Mouse (Mus musculus) embryonic facial prominence, embryonic 10.5 days (tissue): ENCODE results near the gene Slc22a21. TPM values are rescaled to one million over a fixed set of nuclear protein-coding genes. Genes with fewer than 3 reads are reported as not detected.

ENCODE experiments used
- DNase-seq: peaks from one replicate; pipeline ENCODE4 v3.0.0-alpha.2; 2017; ENCODE audit warnings: low spot score
- H3K27ac ChIP-seq: fragments of 300-500 bp; sonication (generic); replicated peaks from 2 replicates; pipeline ENCODE4 v1.5.1; 2016; ENCODE audit warnings: mild to moderate bottlenecking
- H3K27me3 ChIP-seq: fragments of 300-500 bp; sonication (generic); replicated peaks from 2 replicates; pipeline ENCODE4 v1.6.1; 2016; ENCODE audit warnings: low read depth, mild to moderate bottlenecking; ENCODE audit not compliant: poor library complexity, severe bottlenecking
- H3K36me3 ChIP-seq: fragments of 300-500 bp; sonication (generic); replicated peaks from 2 replicates; pipeline ENCODE4 v1.6.1; 2016; ENCODE audit warnings: mild to moderate bottlenecking, moderate library complexity
- H3K4me1 ChIP-seq: fragments of 300-500 bp; sonication (generic); 2 replicates; pipeline ENCODE4 v1.6.1; 2016
- H3K4me3 ChIP-seq: fragments of 300-500 bp; sonication (generic); 2 replicates; pipeline ENCODE4 v1.5.1; 2016; ENCODE audit warnings: mild to moderate bottlenecking, moderate library complexity
- H3K9me3 ChIP-seq: fragments of 300-500 bp; sonication (generic); 2 replicates; pipeline ENCODE4 v1.6.1; 2016; ENCODE audit warnings: mild to moderate bottlenecking
- WGBS: fragments of 180-500 bp; shearing (Covaris S2); methylation state at CpG from one replicate; pipeline ENCODE4 v1.1.7; 2016; 5-methylcytosine and 5-hydroxymethylcytosine counted together
- polyA plus RNA-seq: library from polyadenylated mRNA; unstranded; fragments of >200 nt; fragmentation: Nextera tagmentation; extraction: Ambion mirVana; gene quantifications from 2 replicates; pipeline ENCODE4 v1.2.1, GENCODE M21; 2016

Slc22a21 gene
- polyA plus RNA-seq, 1 experiment from 2014 or later: 2.6 TPM

DNA sequence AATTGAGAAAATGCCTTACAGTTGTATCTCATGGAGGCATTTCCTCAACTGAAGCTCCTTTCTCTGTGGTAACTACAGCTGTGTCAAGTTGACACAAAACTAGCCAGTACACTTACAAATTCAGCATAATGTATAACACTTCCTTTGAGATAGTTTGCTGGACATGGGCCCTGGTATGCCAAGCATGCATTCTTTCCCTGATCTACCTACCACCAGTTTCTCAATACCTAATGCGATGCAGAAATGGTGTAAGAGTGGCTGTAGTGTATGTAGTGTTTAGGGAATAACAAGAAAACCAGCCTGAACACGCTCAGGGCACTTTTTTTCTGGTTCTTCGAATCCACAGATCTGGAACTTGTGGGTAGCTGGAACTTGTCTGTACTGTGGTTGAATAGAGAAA is 51.5 kb downstream of the Slc22a21 start:
- Histone ChIP-seq H3K9me3 (no peaks in the 10 kb centered on the region), H3K4me1 (no peaks in the 10 kb centered on the region), H3K27ac (no peak overlapping the region), H3K4me3 (no peak overlapping the region), H3K27me3 (no peaks in the 10 kb centered on the region), H3K36me3 (no peaks in the 10 kb centered on the region)
- DNase-seq: no peak
- WGBS: 83% methylated on average over 3 of the region's 3 CpGs

DNA sequence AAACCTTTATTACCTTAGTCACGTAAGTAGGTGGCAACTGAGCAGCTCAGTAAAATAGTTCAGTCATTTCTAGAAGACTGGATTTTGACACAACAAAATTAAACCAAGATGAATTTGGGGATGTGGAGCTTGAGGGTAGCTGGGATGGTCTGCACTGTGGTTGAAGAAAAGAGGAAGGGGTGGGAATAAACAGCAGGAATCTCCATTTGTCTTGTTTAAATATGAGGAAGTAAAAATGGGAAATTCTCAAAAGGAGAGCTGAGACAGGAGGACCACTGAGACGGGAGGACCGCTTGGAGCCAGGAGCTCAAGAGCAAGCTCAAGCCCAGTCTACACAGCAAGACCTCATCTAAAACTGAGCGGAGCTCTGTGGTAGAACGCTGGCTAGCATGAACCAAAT is 53.8 kb downstream of the Slc22a21 start:
- Histone ChIP-seq H3K27ac (no peak overlapping the region), H3K9me3 (no peaks in the 10 kb centered on the region), H3K4me3 (no peak overlapping the region), H3K27me3 (no peaks in the 10 kb centered on the region), H3K36me3 (no peaks in the 10 kb centered on the region), H3K4me1 (no peaks in the 10 kb centered on the region)
- WGBS: 94% methylated on average over 5 of the region's 5 CpGs
- DNase-seq: no peak

- Histone ChIP-seq H3K4me3 (no peak overlapping the region), H3K9me3 (no peaks in the 10 kb centered on the region), H3K36me3 (no peaks in the 10 kb centered on the region), H3K4me1 (no peaks in the 10 kb centered on the region), H3K27ac (no peak overlapping the region), H3K27me3 (no peaks in the 10 kb centered on the region)
- no peak for DNase-seq
- 94% methylated on average over 4 of the region's 4 CpGs for WGBS
These were observed 61.3 kb downstream of the Slc22a21 start for GRCm38 (mm10) chr11:53918851-53919250.

DNA sequence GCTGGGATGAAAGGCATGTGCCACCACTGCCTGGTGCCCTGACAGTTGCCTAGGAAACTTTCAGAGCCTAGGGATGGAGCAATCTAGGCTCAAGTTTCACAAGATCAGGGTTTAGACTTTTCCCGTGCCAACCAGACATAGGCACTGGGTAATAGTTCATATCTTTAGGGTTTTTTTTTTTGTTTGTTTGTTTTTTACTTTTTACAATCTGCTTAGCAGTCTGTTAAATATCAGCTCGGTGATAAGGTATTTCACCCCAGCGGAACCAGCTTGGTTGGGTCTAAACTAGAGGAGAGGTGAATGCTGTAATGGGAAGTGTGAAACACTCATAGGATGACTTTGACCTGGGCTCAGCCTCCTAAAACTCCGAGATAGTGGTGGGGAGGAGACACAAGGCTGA is 69.1 kb downstream of the Slc22a21 start:
- DNase-seq: no peak
- no peak overlapping the region for H3K27ac ChIP-seq
- H3K9me3 ChIP-seq: no peaks in the 10 kb centered on the region
- H3K4me1 ChIP-seq: no peaks in the 10 kb centered on the region
- whole genome bisulfite sequencing: 78% methylated on average over 4 of the region's 4 CpGs
- H3K4me3 ChIP-seq: no peak overlapping the region
- no peaks in the 10 kb centered on the region for H3K27me3 ChIP-seq
- H3K36me3 ChIP-seq: no peaks in the 10 kb centered on the region

GRCm38 (mm10) chr11:53908686-53909085 is 71.4 kb downstream of the Slc22a21 start:
- no peak overlapping the region for H3K4me3 ChIP-seq
- no peaks in the 10 kb centered on the region for H3K27me3 ChIP-seq
- H3K36me3 ChIP-seq: no peaks in the 10 kb centered on the region
- H3K27ac ChIP-seq: no peak overlapping the region
- no peaks in the 10 kb centered on the region for H3K9me3 ChIP-seq
- H3K4me1 ChIP-seq: peaks cover 13% of the 10 kb centered on the region
- no peak for DNase-seq
- 94% methylated on average over 8 of the region's 8 CpGs for WGBS

DNA sequence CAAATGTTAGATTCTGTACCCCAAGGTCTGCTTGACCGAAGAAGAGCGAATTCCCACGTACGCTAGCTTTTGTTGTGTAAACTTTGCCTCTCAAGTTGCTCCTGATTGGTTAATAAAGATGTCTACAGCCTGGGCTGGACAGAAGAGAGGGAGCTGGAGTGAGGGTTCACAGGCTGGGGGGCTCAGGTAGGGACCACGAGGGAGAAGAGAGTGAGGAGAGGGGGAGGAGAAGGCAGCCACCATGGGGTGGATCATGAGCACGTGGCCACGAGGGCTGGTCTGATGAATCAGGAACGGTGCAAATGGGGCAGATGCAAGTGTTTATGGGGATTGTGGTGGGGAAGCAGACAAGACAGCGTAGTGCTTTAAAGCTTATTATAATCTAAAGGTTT is 75.6 kb downstream of the Slc22a21 start:
- DNase-seq: no peak
- Histone ChIP-seq H3K27ac (peak overlapping the region; percentile 45), H3K27me3 (no peaks in the 10 kb centered on the region), H3K4me1 (peaks cover 20% of the 10 kb centered on the region), H3K4me3 (no peak overlapping the region), H3K36me3 (no peaks in the 10 kb centered on the region), H3K9me3 (no peaks in the 10 kb centered on the region)
- WGBS: 79% methylated on average over 9 of the region's 9 CpGs

DNA sequence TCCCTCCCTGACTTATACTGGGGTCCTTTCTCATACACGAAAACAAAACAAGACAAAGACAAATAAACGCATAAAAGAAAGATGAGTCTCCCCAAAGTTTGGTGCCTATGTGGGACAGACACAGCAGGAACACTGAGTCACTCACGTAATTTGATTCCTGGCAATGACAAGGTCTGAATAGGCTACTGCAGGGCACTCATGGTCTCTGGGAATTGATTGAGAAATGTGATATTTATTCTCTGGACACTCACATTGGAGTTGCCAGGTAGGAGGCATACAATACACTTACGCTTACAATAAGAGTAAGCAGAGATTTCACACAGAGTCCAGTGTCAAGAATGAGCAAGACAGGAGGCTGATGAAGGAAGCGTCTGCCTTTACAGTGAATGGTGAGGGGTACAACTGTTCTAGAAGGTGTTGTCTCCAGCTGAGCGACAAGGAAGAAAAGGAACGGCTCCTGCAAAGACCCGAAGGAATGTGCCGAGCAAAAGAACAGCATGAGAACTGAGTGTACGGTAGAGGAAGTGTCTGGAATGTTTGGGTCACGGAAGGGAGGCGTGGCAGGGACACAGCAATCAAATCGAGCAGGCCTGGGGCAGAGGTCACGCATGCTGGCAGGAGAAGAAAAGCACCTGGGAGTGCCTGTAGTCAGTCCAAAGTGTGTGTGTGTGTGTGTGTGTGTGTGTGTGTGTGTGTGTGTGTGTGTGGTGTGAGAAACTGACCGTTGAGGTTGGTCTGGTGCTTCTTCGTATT is 76.2 kb downstream of the Slc22a21 start:
- Histone ChIP-seq H3K9me3 (no peaks in the 10 kb centered on the region), H3K27me3 (no peaks in the 10 kb centered on the region), H3K36me3 (no peaks in the 10 kb centered on the region), H3K4me3 (no peak overlapping the region), H3K4me1 (peaks cover 20% of the 10 kb centered on the region), H3K27ac (peak overlapping the region; percentile 45)
- 42% methylated on average over 16 of the region's 16 CpGs for WGBS
- DNase-seq: peak; percentile 77

DNA sequence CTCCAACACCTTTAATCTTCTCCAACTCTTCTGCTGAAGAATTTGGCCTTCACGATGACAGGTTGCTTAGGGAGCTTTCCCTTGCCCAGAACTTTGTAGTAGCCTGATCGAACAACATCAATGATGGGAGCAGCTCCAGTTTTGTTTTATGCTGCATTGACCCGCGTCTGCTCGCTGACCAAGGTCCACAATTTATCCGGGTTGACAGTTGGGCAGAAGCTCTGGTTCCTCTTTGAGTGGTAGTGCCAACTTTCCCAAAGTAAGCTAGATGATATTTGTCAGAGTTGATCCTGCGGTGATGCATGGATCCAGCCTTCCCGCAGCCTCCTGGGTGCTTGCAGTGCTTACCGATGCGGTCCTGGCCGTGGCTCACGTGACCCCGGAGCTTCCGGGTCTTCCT is 77.4 kb downstream of the Slc22a21 start:
- H3K36me3 ChIP-seq: no peaks in the 10 kb centered on the region
- DNase-seq: no peak
- H3K27ac ChIP-seq: no peak overlapping the region
- H3K9me3 ChIP-seq: no peaks in the 10 kb centered on the region
- H3K4me1 ChIP-seq: peaks cover 20% of the 10 kb centered on the region
- H3K4me3 ChIP-seq: no peak overlapping the region
- 92% methylated on average over 14 of the region's 14 CpGs for WGBS
- no peaks in the 10 kb centered on the region for H3K27me3 ChIP-seq

GRCm38 (mm10) chr11:53900991-53901390 is 79.1 kb downstream of the Slc22a21 start:
- H3K36me3 ChIP-seq: no peaks in the 10 kb centered on the region
- no peaks in the 10 kb centered on the region for H3K9me3 ChIP-seq
- WGBS: 56% methylated on average over 1 of the region's 1 CpGs
- H3K27me3 ChIP-seq: no peaks in the 10 kb centered on the region
- peaks cover 20% of the 10 kb centered on the region for H3K4me1 ChIP-seq
- no peak overlapping the region for H3K27ac ChIP-seq
- no peak for DNase-seq
- H3K4me3 ChIP-seq: no peak overlapping the region

DNA sequence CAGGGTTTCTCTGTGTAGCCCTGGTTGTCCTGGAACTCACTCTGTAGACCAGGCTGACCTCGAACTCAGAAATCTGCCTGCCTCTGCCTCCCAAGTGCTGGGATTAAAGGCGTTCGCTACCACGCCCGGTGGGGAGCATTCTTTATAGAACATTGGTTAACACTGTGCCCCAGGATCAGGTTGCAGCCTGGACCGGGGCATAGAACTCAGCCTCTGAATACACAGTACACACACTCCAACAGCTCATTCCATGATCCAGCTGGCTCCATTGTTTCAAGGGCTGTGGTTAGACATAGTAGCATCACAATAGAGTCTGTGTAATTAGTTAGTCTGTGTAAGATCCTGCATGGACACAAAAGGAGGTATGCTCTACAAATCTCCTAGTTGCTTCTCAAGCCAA is 80.2 kb downstream of the Slc22a21 start:
- no peaks in the 10 kb centered on the region for H3K36me3 ChIP-seq
- H3K27me3 ChIP-seq: no peaks in the 10 kb centered on the region
- DNase-seq: no peak
- H3K4me3 ChIP-seq: no peak overlapping the region
- 90% methylated on average over 6 of the region's 6 CpGs for WGBS
- no peak overlapping the region for H3K27ac ChIP-seq
- H3K9me3 ChIP-seq: no peaks in the 10 kb centered on the region
- peaks cover 20% of the 10 kb centered on the region for H3K4me1 ChIP-seq

Other genes with a start within 250 kb of the Slc22a21 start
- 5.6 and 7.0 TPM in 2 replicates for gene Irf1, start 210.3 kb downstream of the Slc22a21 start, polyA plus RNA-seq
- not detected in 2 replicates for gene Gm17334, start 207.1 kb downstream of the Slc22a21 start, polyA plus RNA-seq
- not detected in 2 replicates for gene Gm12216, start 121.1 kb downstream of the Slc22a21 start, polyA plus RNA-seq
- gene Slc22a5, start 88.7 kb downstream of the Slc22a21 start, polyA plus RNA-seq: 7.6 and 8.7 TPM in 2 replicates
- gene Slc22a4, start 47.8 kb upstream of the Slc22a21 start, polyA plus RNA-seq: 0.82 and 1.1 TPM in 2 replicates
- gene Pdlim4, start 88.7 kb upstream of the Slc22a21 start, polyA plus RNA-seq: 91.1 and 112 TPM in 2 replicates
- 36.5 and 36.8 TPM in 2 replicates for gene P4ha2, start 119.8 kb upstream of the Slc22a21 start, polyA plus RNA-seq